Mouse (Mus musculus): ENCODE results near the gene Nectin4.

GRCm38 (mm10) chr1:171422504-171423095 is 52.7 kb downstream of the Nectin4 start:
- no peak for TF ChIP-seq POLR2A (IDR thresholded peaks at IDR 0.05; ENCODE audit: low read depth, low read length)
- TF ChIP-seq CTCF (IDR thresholded peaks at IDR 0.05; ENCODE audit: extremely low read depth, insufficient read length, insufficient replicate concordance, low read depth, low read length) = no peak
